Mouse (Mus musculus): ENCODE results near the gene Lamp3. TPM values are rescaled to one million over a fixed set of nuclear protein-coding genes. Genes with fewer than 3 reads are reported as not detected.
"Not testable (repeated sequence)": the region's sequence is repeated elsewhere in the genome, so short reads cannot be mapped to it uniquely, and the experiment has no call there.

Gene Lamp3
- total and polyA plus RNA-seq, 2 experiments from 2014 or later: 0.08 TPM; not detected in 1

DNA sequence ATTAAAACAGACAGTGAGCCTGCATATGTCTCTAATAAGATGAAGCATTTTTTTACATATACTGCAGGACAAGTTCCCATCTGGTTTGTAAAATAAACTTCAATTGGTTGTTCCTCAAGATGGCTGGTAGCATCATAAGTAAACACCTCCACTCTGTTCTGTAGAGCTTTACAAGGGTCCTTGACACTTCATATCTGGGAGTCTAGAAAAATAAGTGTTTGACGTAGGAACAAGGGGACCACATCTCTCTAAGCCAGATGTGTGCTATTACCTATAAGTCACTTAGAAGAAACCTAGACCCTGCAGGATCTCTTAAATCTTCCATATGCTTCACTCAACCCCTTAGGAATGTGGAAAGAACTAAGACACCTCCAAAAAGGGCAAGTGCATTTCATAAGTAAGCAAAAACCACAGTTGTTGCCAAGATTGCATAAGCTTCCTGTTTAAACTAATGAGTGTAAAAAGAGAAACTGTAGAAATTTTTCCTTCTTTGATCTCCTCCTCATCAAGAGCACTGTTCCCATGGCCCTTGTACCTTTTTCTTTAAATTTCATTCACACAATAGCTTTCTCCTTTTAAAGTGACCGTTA lies 35.3 kb downstream of the Lamp3 start:
- WGBS: 76% methylated on average over 2 of the region's 2 CpGs
- Histone ChIP-seq H3K9ac (replicated peaks; ENCODE audit: low read depth, low read length) (no peak overlapping the region), H3K9me3 (replicated peaks; ENCODE audit: control insufficient read depth, low read length) (no peaks in the 10 kb centered on the region), H3K4me2 (ENCODE audit: low read depth, low read length) (no peak overlapping the region), H3K27me3 (ENCODE audit: control insufficient read depth, insufficient read depth, low read length) (no peaks in the 10 kb centered on the region), H3K4me1 (ENCODE audit: control insufficient read depth, insufficient read depth) (no peaks in the 10 kb centered on the region), H3K36me3 (replicated peaks; ENCODE audit: control insufficient read depth, insufficient read depth, low read length) (no peaks in the 10 kb centered on the region), H3K4me3 (ENCODE audit: low read depth, low read length) (no peak overlapping the region), H3K27ac (ENCODE audit: low read depth) (no peak overlapping the region)
- TF ChIP-seq CTCF (IDR thresholded peaks at IDR 0.05; ENCODE audit: low read depth): no peak
- TF ChIP-seq EP300 (IDR thresholded peaks at IDR 0.05; ENCODE audit: low read depth): no peak
- ATAC-seq (ENCODE audit: insufficient read depth, low read depth) (no peak), DNase-seq (ENCODE audit: low spot score) (no peak)

DNA sequence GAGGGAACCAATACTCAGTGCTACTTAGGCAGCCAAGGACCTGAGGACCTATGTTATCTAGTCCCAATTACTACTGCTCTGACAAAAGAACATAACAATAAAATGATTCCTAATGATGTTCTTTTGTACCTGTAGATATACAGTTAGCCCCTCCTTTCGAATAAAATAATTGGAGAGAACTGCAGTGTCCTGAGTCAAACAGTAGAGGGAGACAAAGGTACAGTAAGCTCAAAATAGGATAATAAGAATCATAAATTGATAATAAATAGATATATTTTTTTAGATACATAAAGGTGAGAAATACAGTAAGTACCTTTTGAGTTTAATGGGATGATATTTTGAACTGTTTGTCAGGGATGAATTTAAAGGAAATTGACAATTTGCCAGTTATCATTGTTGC lies 39.9 kb downstream of the Lamp3 start:
- Histone ChIP-seq H3K27ac (ENCODE audit: low read depth) (no peak overlapping the region), H3K36me3 (replicated peaks; ENCODE audit: control insufficient read depth, insufficient read depth, low read length) (no peaks in the 10 kb centered on the region), H3K4me1 (ENCODE audit: control insufficient read depth, insufficient read depth) (no peaks in the 10 kb centered on the region), H3K9me3 (replicated peaks; ENCODE audit: control insufficient read depth, low read length) (no peaks in the 10 kb centered on the region), H3K4me2 (ENCODE audit: low read depth, low read length) (no peak overlapping the region), H3K4me3 (ENCODE audit: low read depth, low read length) (no peak overlapping the region), H3K27me3 (ENCODE audit: control insufficient read depth, insufficient read depth, low read length) (no peaks in the 10 kb centered on the region), H3K9ac (replicated peaks; ENCODE audit: low read depth, low read length) (no peak overlapping the region)
- DNase-seq (ENCODE audit: low spot score): peak; percentile 7
- TF ChIP-seq EP300 (IDR thresholded peaks at IDR 0.05; ENCODE audit: low read depth): no peak
- peak; percentile 42 for TF ChIP-seq CTCF (IDR thresholded peaks at IDR 0.05; ENCODE audit: low read depth)
- ATAC-seq (ENCODE audit: insufficient read depth, low read depth): no peak
- WGBS: 47% methylated on average over 1 of the region's 1 CpGs

DNA sequence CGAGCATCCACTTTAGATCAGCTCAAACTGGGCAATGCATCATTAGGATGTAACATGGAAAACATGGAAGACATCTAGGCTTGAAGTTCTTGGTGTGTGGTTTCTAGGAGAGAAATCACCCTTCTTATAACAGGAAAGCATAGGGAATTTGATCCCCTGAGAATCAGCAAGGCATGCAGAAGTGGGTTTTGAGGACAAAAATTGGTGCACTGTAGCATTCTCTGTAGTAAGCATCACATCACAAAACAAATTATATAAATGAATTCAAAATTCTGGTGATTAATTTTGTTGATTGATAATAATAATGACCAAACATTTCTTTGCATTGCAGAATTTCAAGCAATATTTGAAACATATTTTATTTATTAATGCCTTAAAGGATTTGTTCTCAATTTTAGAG lies 76.4 kb downstream of the Lamp3 start, which contains the start of gene Olfr171:
Gene Olfr171 (minus strand): TSS at position 101 of the 400 bp plus-strand sequence.
- DNase-seq (ENCODE audit: low spot score) (no peak), ATAC-seq (ENCODE audit: insufficient read depth, low read depth) (no peak)
- Histone ChIP-seq H3K4me3 (ENCODE audit: low read depth, low read length) (no peak within 1 kb of the TSS), H3K36me3 (replicated peaks; ENCODE audit: control insufficient read depth, insufficient read depth, low read length) (no peaks in the 10 kb centered on the region), H3K9me3 (replicated peaks; ENCODE audit: control insufficient read depth, low read length) (no peaks in the 10 kb centered on the region), H3K4me2 (ENCODE audit: low read depth, low read length) (no peak within 1 kb of the TSS), H3K4me1 (ENCODE audit: control insufficient read depth, insufficient read depth) (no peaks in the 10 kb centered on the region), H3K27ac (ENCODE audit: low read depth) (no peak within 1 kb of the TSS), H3K27me3 (ENCODE audit: control insufficient read depth, insufficient read depth, low read length) (no peaks in the 10 kb centered on the region), H3K9ac (replicated peaks; ENCODE audit: low read depth, low read length) (no peak within 1 kb of the TSS)
- TF ChIP-seq EP300 (IDR thresholded peaks at IDR 0.05; ENCODE audit: low read depth): no peak
- TF ChIP-seq CTCF (IDR thresholded peaks at IDR 0.05; ENCODE audit: low read depth): no peak
- WGBS: 70% methylated on average over 1 of the region's 1 CpGs

DNA sequence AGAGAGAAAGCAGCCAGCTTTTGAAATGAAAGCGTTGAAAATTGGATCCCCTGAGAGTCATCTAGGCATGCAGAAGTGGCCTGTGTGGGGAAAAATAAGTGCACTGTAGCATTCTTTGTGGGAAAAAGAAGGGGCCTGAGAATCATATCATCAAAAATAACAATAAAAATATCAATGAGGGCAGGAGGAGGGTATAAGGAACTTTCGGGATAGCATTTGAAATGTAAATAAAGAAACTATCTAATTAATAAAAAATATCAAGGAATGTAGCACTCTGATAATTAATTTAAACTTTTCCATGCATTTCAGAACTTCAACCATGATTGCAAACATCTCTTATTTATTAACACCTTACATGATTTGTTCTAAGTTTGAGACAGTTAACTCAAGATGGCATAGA lies 94.4 kb downstream of the Lamp3 start, which contains the start of gene Olfr170:
Gene Olfr170 (minus strand): TSS at position 101 of the 400 bp plus-strand sequence.
- DNase-seq (ENCODE audit: low spot score); H3K4me3 ChIP-seq (ENCODE audit: low read depth, low read length); ATAC-seq (ENCODE audit: insufficient read depth, low read depth); H3K27me3 ChIP-seq (ENCODE audit: control insufficient read depth, insufficient read depth, low read length); H3K36me3 ChIP-seq (replicated peaks; ENCODE audit: control insufficient read depth, insufficient read depth, low read length); H3K27ac ChIP-seq (ENCODE audit: low read depth); H3K4me2 ChIP-seq (ENCODE audit: low read depth, low read length); H3K4me1 ChIP-seq (ENCODE audit: control insufficient read depth, insufficient read depth); H3K9ac ChIP-seq (replicated peaks; ENCODE audit: low read depth, low read length); H3K9me3 ChIP-seq (replicated peaks; ENCODE audit: control insufficient read depth, low read length): not testable (repeated sequence)
- 62% methylated on average over 2 of the region's 2 CpGs for WGBS

Other genes with a start within 250 kb of the Lamp3 start
- not detected in 2 replicates for gene Olfr166, start 222.7 kb downstream of the Lamp3 start, total RNA-seq (2014; rRNA removed; ENCODE audit: low replicate concordance)
- not detected in 2 replicates for gene Olfr166, start 222.7 kb downstream of the Lamp3 start, polyA plus RNA-seq (2015; fragmentation: Nextera tagmentation; extraction: Ambion mirVana)
- not detected in 2 replicates for gene Olfr167, start 184.1 kb downstream of the Lamp3 start, total RNA-seq (2014; rRNA removed; ENCODE audit: low replicate concordance)
- gene Olfr167, start 184.1 kb downstream of the Lamp3 start, polyA plus RNA-seq (2015; fragmentation: Nextera tagmentation; extraction: Ambion mirVana): not detected in 2 replicates
- not detected in 2 replicates for gene Olfr168, start 170.8 kb downstream of the Lamp3 start, total RNA-seq (2014; rRNA removed; ENCODE audit: low replicate concordance)
- gene Olfr168, start 170.8 kb downstream of the Lamp3 start, polyA plus RNA-seq (2015; fragmentation: Nextera tagmentation; extraction: Ambion mirVana): not detected in 2 replicates
- gene Olfr169, start 134.6 kb downstream of the Lamp3 start, total RNA-seq (2014; rRNA removed; ENCODE audit: low replicate concordance): not detected in 2 replicates
- not detected in 2 replicates for gene Olfr169, start 134.6 kb downstream of the Lamp3 start, polyA plus RNA-seq (2015; fragmentation: Nextera tagmentation; extraction: Ambion mirVana)
- not detected in 2 replicates for gene Olfr170, start 94.5 kb downstream of the Lamp3 start, total RNA-seq (2014; rRNA removed; ENCODE audit: low replicate concordance)
- gene Olfr170, start 94.5 kb downstream of the Lamp3 start, polyA plus RNA-seq (2015; fragmentation: Nextera tagmentation; extraction: Ambion mirVana): not detected in 2 replicates
- gene Olfr171, start 76.5 kb downstream of the Lamp3 start, total RNA-seq (2014; rRNA removed; ENCODE audit: low replicate concordance): not detected in 2 replicates
- not detected in 2 replicates for gene Olfr171, start 76.5 kb downstream of the Lamp3 start, polyA plus RNA-seq (2015; fragmentation: Nextera tagmentation; extraction: Ambion mirVana)
- 11.4 and 13.4 TPM in 2 replicates for gene B3gnt5, start 53.8 kb upstream of the Lamp3 start, total RNA-seq (2014; rRNA removed; ENCODE audit: low replicate concordance)
- 2.8 and 4.5 TPM in 2 replicates for gene B3gnt5, start 53.8 kb upstream of the Lamp3 start, polyA plus RNA-seq (2015; fragmentation: Nextera tagmentation; extraction: Ambion mirVana)

Data from heart, postnatal 0 days (tissue).